Mouse (Mus musculus) myocyte (in vitro differentiated cells): ENCODE results near the gene Mrps16. TPM values are rescaled to one million over a fixed set of nuclear protein-coding genes. Genes with fewer than 3 reads are reported as not detected.

Experiments
- polyA plus RNA-seq: library from polyadenylated mRNA; unstranded; fragments of >200 nt; fragmentation: generic; extraction: Trizol; gene quantifications from one replicate; pipeline ENCODE4 v1.2.1, GENCODE M21; 2012; ENCODE audit warnings: missing spikeins

Gene Mrps16
- polyA plus RNA-seq, 1 experiment = 70.1 TPM

Other genes starting within 250 kb of the Mrps16 start
- 7.2 TPM for gene Kcnk5, start 211.8 kb downstream of the Mrps16 start, polyA plus RNA-seq
- gene Kcnk16, start 124.4 kb downstream of the Mrps16 start, polyA plus RNA-seq = not detected
- 11.1 TPM for gene Nudt13, start 98.9 kb downstream of the Mrps16 start, polyA plus RNA-seq
- gene Ecd, start 45.5 kb downstream of the Mrps16 start, polyA plus RNA-seq = 27.0 TPM
- 11.5 TPM for gene Fam149b, start 45.5 kb downstream of the Mrps16 start, polyA plus RNA-seq
- 31.2 TPM for gene Dnajc9, start 4.7 kb downstream of the Mrps16 start, polyA plus RNA-seq
- not detected for gene Cfap70, start 58.6 kb upstream of the Mrps16 start, polyA plus RNA-seq
- gene Anxa7, start 86.5 kb upstream of the Mrps16 start, polyA plus RNA-seq = 75.0 TPM
- gene Mss51, start 103.3 kb upstream of the Mrps16 start, polyA plus RNA-seq = 7.2 TPM
- 36.0 TPM for gene Ppp3cb, start 152.9 kb upstream of the Mrps16 start, polyA plus RNA-seq
- 2.6 TPM for gene Usp54, start 247.4 kb upstream of the Mrps16 start, polyA plus RNA-seq